Mouse (Mus musculus): Measurements from ENCODE around the gene Pin4.
A peak's percentile ranks its signal among the peaks of the same experiment; 100 is the strongest.

DNA sequence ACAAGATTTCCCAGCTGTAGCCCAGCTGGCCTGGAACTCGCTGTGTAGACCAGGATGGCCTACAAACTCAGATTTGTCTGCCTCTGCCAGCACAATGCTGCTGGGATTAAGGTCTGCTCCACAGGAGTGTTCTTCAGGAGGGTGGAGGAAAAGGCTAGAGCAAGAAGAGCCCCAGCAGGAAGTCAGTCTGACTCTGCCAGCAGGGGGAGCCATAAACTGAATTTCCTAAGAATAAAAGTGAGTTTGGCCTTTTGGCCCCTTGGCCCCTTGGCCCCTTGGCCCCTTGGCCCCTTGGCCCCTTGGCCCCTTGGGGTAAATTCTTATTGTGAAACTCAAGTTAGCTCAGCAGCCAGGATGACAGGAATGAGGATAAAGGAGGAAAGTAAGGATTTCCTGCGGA lies 40.5 kb downstream of the Pin4 start:
- peak; percentile 41 for TF ChIP-seq CTCF (IDR thresholded peaks at IDR 0.05)
- no peak for TF ChIP-seq EP300 (IDR thresholded peaks at IDR 0.05)

All from lung, postnatal 0 days (tissue).